Mouse (Mus musculus): Measurements from ENCODE around the gene Kcnj8.

DNA sequence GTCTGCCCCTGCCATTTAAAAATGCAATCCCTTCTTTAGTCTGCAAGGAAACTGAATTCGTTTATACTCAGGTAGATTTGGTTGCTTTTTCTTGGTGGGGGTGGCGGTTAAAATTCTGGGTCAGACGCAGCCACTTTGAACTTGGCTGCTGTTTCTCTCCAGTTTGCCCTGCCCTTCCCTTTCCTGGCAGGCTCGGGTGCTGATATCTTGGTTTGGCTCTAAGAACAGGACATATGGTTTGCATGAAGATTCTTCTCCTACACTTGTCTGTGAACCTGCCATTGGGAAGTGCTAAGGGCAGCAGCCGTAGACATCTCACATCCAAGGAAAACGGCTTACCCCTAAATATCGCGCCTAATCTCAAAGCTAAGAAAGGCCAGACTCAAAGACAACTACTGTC, 41.0 kb upstream of the Kcnj8 start:
- TF ChIP-seq CTCF (IDR thresholded peaks at IDR 0.05; ENCODE audit: low read depth) = no peak
- no peak for TF ChIP-seq EP300 (optimal IDR thresholded peaks at IDR 0.05)

Data from stomach, postnatal 0 days (tissue).